Mouse (Mus musculus) kidney, adult 18-20 months (tissue): ENCODE results near the gene Epyc.
"Not testable (repeated sequence)": the region's sequence is repeated elsewhere in the genome, so short reads cannot be mapped to it uniquely, and the experiment has no call there.

Source experiments
- DNase-seq: peaks from one replicate; pipeline ENCODE4 v3.0.0; 2021

Epyc gene

GRCm38 (mm10) chr10:97715289-97715906, 71.5 kb downstream of the Epyc start:
- no peak for DNase-seq

- no peak for DNase-seq
These were observed 73.4 kb downstream of the Epyc start for GRCm38 (mm10) chr10:97717233-97717632.

DNA sequence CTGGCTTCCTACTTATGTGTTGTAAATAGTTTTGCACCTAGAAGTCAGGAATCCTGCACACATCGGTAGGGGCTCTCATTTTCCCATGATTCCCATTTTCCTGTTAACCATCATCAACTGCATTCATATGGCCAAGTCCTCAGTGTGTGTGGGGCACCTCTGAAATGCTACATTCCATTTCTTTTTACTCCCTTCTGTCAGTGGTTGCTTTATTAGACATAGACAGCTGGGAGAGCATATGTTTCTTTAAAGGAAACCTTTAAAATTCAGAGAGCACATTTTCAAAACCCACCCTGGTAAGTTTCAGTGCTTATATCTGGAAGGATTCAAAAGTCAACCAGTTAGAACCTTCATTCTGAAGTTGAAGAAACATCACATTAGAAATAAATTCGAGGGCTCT, 74.2 kb downstream of the Epyc start:
- no peak for DNase-seq

GRCm38 (mm10) chr10:97720625-97721024, 76.8 kb downstream of the Epyc start:
- DNase-seq, result no peak

GRCm38 (mm10) chr10:97722709-97723108, 78.8 kb downstream of the Epyc start:
- DNase-seq, result no peak

GRCm38 (mm10) chr10:97725929-97726328, 82.1 kb downstream of the Epyc start:
- no peak for DNase-seq

DNA sequence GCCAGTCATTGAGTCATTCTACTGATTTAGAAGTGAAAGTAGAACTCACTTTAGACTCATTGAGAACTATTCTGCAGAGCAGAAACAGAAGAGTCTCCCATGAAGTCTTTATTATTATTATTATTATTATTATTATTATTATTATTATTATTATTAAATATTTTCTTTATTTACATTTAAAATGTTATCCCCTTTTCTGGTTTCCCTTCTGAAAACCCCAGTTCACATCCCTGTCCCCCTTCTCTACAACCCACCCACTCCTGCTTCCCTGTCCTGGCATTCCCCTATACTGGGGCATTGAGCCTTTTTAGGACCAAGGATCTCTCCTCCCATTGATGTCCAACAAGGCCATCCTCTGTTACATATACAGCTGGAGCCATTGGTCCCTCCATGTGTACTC, 82.8 kb downstream of the Epyc start, which contains the start of gene C030005K15Rik:
Gene C030005K15Rik, minus strand, starts transcription at position 101 of the 400 bp plus-strand sequence.
- DNase-seq, result not testable (repeated sequence)
